ENCODE assay signal across 8 mouse cellular contexts in genomic region chr5:51551852-51552482, GRCm38 (mm10). TPM values are rescaled to one million over a fixed set of nuclear protein-coding genes. Genes with fewer than 3 reads are reported as not detected.
DNase-seq lines count a peak whose midpoint lies in the region; ATAC-seq lines count a peak whose summit lies in the region.

No protein-coding gene starts in this region.

- whole genome bisulfite sequencing in heart, embryonic 15.5 days, result 5% methylated on average over 12 of the region's 12 CpGs
- WGBS in hindbrain, embryonic 13.5 days, result 17% methylated on average over 12 of the region's 12 CpGs

- no peaks in the 10 kb centered on the region for H3K36me3 ChIP-seq in heart, embryonic 15.5 days
- H3K36me3 ChIP-seq in hindbrain, embryonic 13.5 days, result no peaks in the 10 kb centered on the region

- peak overlapping the region; percentile 60 for H3K9ac ChIP-seq in heart, embryonic 15.5 days
- peak overlapping the region; percentile 61 for H3K9ac ChIP-seq in hindbrain, embryonic 13.5 days

- H3K27me3 ChIP-seq in heart, embryonic 15.5 days, result no peaks in the 10 kb centered on the region
- H3K27me3 ChIP-seq in hindbrain, embryonic 13.5 days, result peaks cover 3% of the 10 kb centered on the region; the same call in 1 of the 2 replicates

- peak overlapping the region; percentile 60 for H3K4me3 ChIP-seq in heart, embryonic 15.5 days
- H3K4me3 ChIP-seq in hindbrain, embryonic 13.5 days, result peak overlapping the region; percentile 46

- DNase-seq in heart, adult 11 months, result no peak
- DNase-seq in lung, postnatal 36 days, result peak; percentile 56
- no peak for DNase-seq in right cerebral cortex, postnatal 14 days
- no peak for DNase-seq in layer of hippocampus, postnatal 14 days (ENCODE audit: low spot score in 2 of 2)
- no peak for DNase-seq in cerebellum, adult 11 months

- ATAC-seq in heart, embryonic 15.5 days (replicated peaks; ENCODE audit: insufficient number of reproducible peaks, insufficient read depth, low FRiP score, low read depth), result no peak
- peak; percentile 65 for ATAC-seq in common myeloid progenitor, adult 5-6 weeks (replicated peaks; ENCODE audit: low read depth, poor library complexity, severe bottlenecking)
- ATAC-seq in hindbrain, embryonic 13.5 days (ENCODE audit: low FRiP score), result peak; percentile 19; the same call in 1 of the 2 replicates

- peak overlapping the region; percentile 61 for H3K4me2 ChIP-seq in heart, embryonic 15.5 days
- H3K4me2 ChIP-seq in hindbrain, embryonic 13.5 days, result peak overlapping the region; percentile 67

- peaks cover 19% of the 10 kb centered on the region for H3K4me1 ChIP-seq in heart, embryonic 15.5 days (replicated peaks)
- H3K4me1 ChIP-seq in hindbrain, embryonic 13.5 days (replicated peaks), result peaks cover 24% of the 10 kb centered on the region

- no peaks in the 10 kb centered on the region for H3K9me3 ChIP-seq in heart, embryonic 15.5 days (replicated peaks)
- no peaks in the 10 kb centered on the region for H3K9me3 ChIP-seq in hindbrain, embryonic 13.5 days

- peak overlapping the region; percentile 98 for H3K27ac ChIP-seq in heart, embryonic 15.5 days
- peak overlapping the region; percentile 74 for H3K27ac ChIP-seq in hindbrain, embryonic 13.5 days

RNA-seq across cellular contexts. Expression of gene Ppargc1a, which starts 15.6 kb away (rescaled TPM):
- polyA plus RNA-seq in heart, embryonic 15.5 days (2015; fragmentation: Nextera tagmentation; extraction: Ambion mirVana), result 57.1 and 66.0 TPM in 2 replicates
- total RNA-seq in common myeloid progenitor, adult 5-6 weeks (2017), result 0.29 and 0.46 TPM in 2 replicates
- polyA plus RNA-seq in hindbrain, embryonic 13.5 days (2015; fragmentation: Nextera tagmentation; extraction: Ambion mirVana), result 8.9 and 9.9 TPM in 2 replicates
- total RNA-seq in layer of hippocampus, postnatal 14 days (2021), result 10 to 100 TPM; 41.9 to 50.1 TPM

Comparison
In these comparisons a context has a peak if more than half of its experiments do, and no peak if none do; other contexts are left out.
1. RNA of gene Ppargc1a, which starts 15.6 kb away (total RNA-seq): 41.9 to 50.1 TPM in layer of hippocampus, postnatal 14 days; 0.29 to 0.46 TPM in common myeloid progenitor, adult 5-6 weeks; every median in the first group is over 10 times any median in the second.